Mouse (Mus musculus): Measurements from ENCODE around the gene Mei1. TPM values are rescaled to one million over a fixed set of nuclear protein-coding genes. Genes with fewer than 3 reads are reported as not detected.

The Mei1 gene
- 0.11 TPM for polyA plus RNA-seq (2017; shearing (Covaris generic))

DNA sequence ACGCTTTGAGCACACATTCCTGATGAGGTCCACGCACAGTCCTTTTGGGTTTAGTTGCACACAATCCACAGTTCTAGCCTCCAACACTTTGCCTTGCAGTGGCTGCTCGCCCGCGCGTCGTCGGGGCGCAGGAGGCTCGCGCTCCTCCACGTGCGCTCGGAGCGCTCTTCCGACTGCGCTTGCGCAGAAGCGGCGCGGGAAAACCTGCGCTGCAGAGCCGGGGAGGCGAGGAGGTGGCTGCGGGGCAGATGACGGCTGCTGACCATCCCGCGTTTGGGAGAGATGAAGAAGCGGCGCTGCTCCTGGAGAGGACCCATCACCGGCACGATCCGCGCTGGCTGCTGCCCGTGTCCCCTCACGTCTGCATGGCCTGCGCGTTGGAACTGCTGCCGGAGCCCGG, at the start of gene Mei1:
Gene Mei1, plus strand, starts transcription at position 99 of the 400 bp plus-strand sequence.

DNA sequence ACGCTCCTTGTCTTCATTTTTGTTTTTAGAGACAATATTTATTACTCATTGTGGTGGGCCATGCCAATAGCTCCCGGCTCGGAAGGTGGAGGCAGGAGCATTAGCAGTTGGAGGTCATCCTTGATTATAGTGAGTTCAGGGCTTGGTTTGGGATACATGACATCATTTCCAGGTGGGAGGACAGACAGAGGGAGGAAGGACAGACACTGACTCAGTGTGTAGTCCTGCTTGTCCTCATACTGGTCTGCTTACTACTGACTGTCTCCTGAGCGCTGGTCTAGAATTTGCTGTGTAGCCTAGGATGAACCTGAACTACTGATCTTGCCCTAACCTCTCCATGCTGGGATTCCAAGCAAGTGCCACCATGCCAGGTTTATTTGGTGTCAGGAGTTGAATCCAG, 36.0 kb upstream of the Mei1 start, which contains the start of gene Desi1:
Gene Desi1, minus strand, starts transcription at position 101 of the 400 bp plus-strand sequence.

DNA sequence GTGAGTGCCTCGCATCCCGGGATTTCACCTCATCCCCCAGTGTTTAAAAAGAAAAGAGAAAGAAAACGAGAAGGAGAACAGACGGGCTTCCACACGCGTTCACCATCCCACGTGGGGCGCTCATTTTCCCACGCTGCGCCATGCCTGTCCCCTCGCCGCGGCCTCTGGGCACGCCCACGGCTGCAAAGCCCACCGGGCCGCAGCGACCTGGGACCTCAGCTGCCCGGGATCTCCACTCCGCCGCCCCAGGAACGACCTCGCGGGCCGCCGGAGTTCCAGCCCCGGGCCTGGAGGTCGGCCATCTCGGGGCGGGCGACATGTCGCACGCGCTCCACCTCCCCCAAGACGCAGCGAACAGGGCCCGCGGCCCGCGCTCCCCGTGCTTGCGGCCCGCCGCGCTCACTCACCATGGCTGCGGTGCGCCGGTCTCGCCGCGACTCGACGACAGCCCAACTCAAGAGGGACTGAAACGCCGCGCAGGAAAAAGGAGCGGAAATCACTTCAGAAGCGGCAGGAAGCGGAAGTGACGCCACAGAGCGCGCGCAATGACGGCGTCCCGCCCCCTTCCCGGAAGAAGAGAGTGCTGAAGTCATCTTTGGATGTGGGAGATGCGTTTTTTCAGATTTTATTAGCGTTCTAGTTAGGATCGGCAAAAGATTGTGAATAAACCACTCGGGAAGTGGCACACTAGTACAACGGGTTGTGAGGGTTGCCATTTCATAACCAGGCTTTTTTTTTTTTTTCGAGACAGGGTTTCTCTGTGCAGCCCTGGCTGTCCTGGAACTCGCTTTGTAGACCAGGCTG, 22.5 kb upstream of the Mei1 start, which contains the start of gene Snu13:
Gene Snu13, minus strand, starts transcription at position 519 of the 804 bp plus-strand sequence.

DNA sequence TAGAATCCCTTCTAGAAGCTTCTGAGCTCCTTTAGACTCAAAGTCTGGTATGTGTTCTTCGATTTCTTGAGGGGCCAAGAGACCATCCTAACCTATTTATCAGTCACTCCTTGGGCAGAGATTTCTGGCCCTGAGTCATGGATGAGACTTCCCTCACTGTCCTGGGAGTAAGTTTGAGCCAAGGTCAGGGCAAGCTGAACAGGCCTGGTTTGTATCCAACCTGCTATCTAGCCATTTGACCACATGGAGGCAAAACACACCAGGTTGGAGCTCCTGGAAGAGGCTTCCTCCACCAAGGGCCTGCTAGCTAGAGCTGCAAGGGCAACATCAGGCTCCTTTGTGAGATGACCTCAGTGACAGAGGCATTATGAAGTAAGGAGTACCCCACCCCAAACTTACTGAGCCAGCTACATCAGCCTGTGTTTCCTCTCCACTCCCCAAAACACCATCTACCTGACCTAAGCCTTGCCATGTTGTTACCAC, 11.0 kb upstream of the Mei1 start, which contains the start of gene 4930407I10Rik:
Gene 4930407I10Rik, plus strand, starts transcription at position 433 of the 483 bp plus-strand sequence.

DNA sequence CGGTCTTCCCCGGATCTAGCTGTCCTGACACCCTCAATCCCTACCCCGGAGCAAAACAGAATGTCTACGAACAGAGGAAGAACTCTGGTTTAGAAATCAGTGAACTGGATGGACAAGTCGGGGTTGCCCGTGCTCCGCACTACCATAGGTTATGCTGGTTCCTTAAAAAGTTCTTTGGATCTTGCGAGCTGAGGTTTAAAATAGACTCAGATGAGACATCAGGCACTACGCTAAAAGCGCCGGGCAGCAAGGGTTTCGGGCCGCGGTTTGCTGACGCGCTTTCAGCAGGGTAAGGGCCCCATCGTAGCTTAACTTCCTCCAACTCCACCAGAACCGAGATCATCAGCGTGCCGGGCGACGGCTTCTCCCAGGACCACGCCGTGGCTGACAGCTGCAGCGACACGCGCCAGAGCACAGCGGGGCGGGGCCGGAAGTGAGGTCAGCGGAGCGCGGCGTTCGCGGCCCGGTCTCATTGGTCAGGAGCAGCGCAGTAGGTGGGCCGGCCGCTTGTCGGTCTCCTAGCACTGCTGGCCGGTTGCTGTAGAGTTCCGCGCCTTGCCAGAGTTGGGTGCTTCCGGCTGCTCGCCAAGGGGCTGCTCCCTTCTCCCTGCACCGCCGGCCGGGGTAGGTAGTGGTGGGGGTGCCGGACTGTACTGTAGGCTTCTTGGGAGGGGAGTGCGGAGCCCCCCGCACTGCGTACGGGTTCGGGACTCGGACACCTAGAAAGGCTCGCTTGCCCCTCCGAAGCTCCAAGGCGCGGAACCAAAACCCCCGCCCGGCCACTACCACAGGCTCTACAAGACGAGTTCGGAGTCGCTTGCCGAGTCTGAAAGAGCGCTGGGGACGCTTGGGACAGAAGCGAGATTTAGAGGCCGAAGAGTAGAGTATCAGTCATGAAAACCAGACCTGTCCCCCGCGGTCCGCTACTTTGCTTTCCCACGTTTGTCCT, 57.9 kb downstream of the Mei1 start, which contains the start of gene Ccdc134:
Gene Ccdc134, plus strand, starts transcription at position 497 of the 949 bp plus-strand sequence.

DNA sequence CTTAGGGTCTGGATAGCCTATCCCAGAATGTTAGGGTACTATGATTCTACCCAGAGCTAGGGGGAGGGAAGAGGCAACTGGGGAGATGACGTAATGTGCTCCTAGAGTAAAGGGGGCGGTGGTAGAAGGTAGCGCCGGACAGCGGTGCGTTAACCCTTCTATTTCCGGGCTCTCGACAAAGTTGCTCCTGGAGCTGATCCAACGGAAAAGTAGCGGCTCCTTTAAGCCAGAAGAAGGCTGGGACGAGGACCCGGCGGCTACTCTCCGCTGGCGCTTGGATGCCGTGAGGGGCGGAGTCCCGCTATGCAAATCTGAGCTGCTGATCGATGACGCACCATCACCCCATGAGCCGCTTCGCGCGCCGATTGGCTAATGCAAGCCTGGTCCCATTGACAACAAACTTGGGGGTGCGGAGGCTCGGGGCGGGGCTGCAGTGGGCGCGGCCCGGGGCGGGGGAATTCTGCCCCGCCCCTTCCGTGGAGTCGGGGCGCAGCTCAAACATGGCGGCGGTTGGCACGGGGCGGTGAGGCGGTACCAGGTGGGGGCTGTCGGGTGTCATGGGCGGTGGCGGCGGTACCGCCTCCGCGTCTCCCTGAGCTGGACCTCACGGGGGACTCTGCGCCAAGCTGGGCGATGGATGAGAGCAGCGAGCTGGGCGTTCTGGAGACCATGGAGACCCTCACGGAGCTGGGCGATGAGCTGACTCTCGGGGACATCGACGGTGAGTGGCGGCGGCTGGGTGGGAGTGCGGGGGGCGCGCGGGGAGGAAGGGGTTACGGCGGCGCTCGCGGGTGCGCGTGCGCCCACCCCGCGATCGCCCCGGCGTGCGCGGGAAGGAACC, 77.2 kb downstream of the Mei1 start, which contains the start of gene Srebf2:
Gene Srebf2, plus strand, starts transcription at position 412 of the 841 bp plus-strand sequence.

Other genes with a start within 250 kb of the Mei1 start
- 81.1 TPM for gene Tob2, start 211.2 kb upstream of the Mei1 start, polyA plus RNA-seq (2017; shearing (Covaris generic))
- gene Phf5a, start 198.1 kb upstream of the Mei1 start, polyA plus RNA-seq (2017; shearing (Covaris generic)) = 108 TPM
- gene Aco2, start 197.7 kb upstream of the Mei1 start, polyA plus RNA-seq (2017; shearing (Covaris generic)) = 149 TPM
- gene Polr3h, start 143.8 kb upstream of the Mei1 start, polyA plus RNA-seq (2017; shearing (Covaris generic)) = 51.9 TPM
- gene Csdc2, start 133.2 kb upstream of the Mei1 start, polyA plus RNA-seq (2017; shearing (Covaris generic)) = not detected
- 13.2 TPM for gene Pmm1, start 109.1 kb upstream of the Mei1 start, polyA plus RNA-seq (2017; shearing (Covaris generic))
- not detected for gene 1700029P11Rik, start 89.5 kb upstream of the Mei1 start, polyA plus RNA-seq (2017; shearing (Covaris generic))
- gene Xrcc6, start 82.2 kb upstream of the Mei1 start, polyA plus RNA-seq (2017; shearing (Covaris generic)) = 79.4 TPM
- gene Desi1, start 36.1 kb upstream of the Mei1 start, polyA plus RNA-seq (2017; shearing (Covaris generic)) = 16.0 TPM
- gene Snu13, start 22.4 kb upstream of the Mei1 start, polyA plus RNA-seq (2017; shearing (Covaris generic)) = 183 TPM
- not detected for gene 4930407I10Rik, start 10.8 kb upstream of the Mei1 start, polyA plus RNA-seq (2017; shearing (Covaris generic))
- 32.0 TPM for gene Ccdc134, start 57.9 kb downstream of the Mei1 start, polyA plus RNA-seq (2017; shearing (Covaris generic))
- gene Srebf2, start 77.2 kb downstream of the Mei1 start, polyA plus RNA-seq (2017; shearing (Covaris generic)) = 187 TPM
- not detected for gene Shisa8, start 142.8 kb downstream of the Mei1 start, polyA plus RNA-seq (2017; shearing (Covaris generic))
- 2.0 TPM for gene Tnfrsf13c, start 154.4 kb downstream of the Mei1 start, polyA plus RNA-seq (2017; shearing (Covaris generic))
- 7.9 TPM for gene Cenpm, start 174.8 kb downstream of the Mei1 start, polyA plus RNA-seq (2017; shearing (Covaris generic))
- not detected for gene 1500009C09Rik, start 182.4 kb downstream of the Mei1 start, polyA plus RNA-seq (2017; shearing (Covaris generic))
- gene Sept3, start 204.9 kb downstream of the Mei1 start, polyA plus RNA-seq (2017; shearing (Covaris generic)) = not detected
- not detected for gene Wbp2nl, start 229.0 kb downstream of the Mei1 start, polyA plus RNA-seq (2017; shearing (Covaris generic))

All from CD4-positive, CD25-positive, alpha-beta regulatory T cell, adult 9 weeks (primary cell).